Mouse (Mus musculus) gastrocnemius, postnatal 10 days (tissue): Measurements from ENCODE around the gene H2afz. TPM values are rescaled to one million over a fixed set of nuclear protein-coding genes. Genes with fewer than 3 reads are reported as not detected.
"Not testable (repeated sequence)": the region's sequence is repeated elsewhere in the genome, so short reads cannot be mapped to it uniquely, and the experiment has no call there.

ENCODE experiments used
- DNase-seq: peaks from one replicate; pipeline ENCODE4 v3.0.0; 2021; ENCODE audit warnings: mixed read lengths
- long read RNA-seq, 2 experiments: library from polyadenylated mRNA; stranded (forward); transcript quantifications; one replicate each; pipeline ENCODE4 v2.0.0; 2021
- total RNA-seq, 2 experiments: library from RNA; stranded (reverse); gene quantifications; 2 replicates each; pipeline ENCODE4 v1.2.3; 2021

H2afz gene
- 100 to 1,000 TPM; 136 to 144 TPM for total RNA-seq
- long read RNA-seq, experiment 1, transcript H2afz-201 (5 exons, 1,069 nt) = major isoform, 137 of 144 reads
- long read RNA-seq, experiment 1, partial matches to known transcripts = 2 of 144 reads
- long read RNA-seq, experiment 1, other reads (novel, unspliced or antisense) = 5 of 144 reads
- long read RNA-seq, experiment 2, transcript H2afz-201 (5 exons, 1,069 nt) = major isoform, 135 of 145 reads
- long read RNA-seq, experiment 2, partial matches to known transcripts = 8 of 145 reads
- long read RNA-seq, experiment 2, other reads (novel, unspliced or antisense) = 1 of 145 reads

DNA sequence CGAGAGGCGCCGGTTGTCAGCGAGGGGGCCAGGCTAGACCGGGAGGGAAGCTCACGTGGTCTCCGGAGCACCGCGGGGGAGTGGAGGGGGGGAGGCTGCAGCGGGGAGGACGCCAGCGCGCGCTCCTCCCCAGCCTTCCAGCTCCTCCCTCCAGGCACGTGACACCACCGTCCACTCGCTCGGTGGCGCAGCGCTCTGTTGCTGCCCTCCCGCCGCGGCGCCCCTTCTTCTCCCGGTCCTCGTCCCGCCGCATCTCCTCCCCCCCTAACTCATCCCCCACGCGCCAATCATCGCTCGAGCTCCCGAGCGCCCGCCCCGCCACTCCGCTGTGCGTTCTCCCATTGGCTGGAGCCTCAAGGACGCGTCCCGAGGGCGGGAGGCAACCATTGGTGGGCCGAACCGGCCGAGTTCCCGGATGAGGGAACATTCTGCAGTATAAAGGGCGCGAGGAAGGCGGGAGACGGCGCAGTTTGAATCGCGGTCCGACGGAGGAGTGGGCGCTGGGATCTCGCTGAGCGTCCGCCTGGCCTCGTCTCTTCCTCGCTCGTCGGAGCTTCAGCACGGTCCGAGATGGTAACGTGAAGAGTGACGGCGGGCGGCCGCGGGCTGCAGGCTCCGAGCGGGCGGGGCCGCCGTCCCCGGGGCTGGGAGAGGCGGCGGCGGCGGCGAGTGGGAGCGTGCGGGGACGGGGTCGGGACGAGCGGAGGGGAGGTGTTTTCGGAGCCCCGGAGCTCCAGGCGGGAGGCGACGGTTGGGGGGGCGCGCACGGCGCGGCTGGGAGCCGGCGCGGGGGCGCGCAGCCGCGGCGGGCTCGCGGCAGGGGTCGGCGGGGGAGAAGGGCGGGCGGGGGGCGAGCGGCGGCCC, at the start of gene H2afz:
Gene H2afz (plus strand): TSS at position 364 of the 864 bp plus-strand sequence.
- DNase-seq = peak; percentile 97

- no peak for DNase-seq
These were observed 45.6 kb upstream of the H2afz start for GRCm38 (mm10) chr3:137818713-137819112.

- no peak for DNase-seq
These were observed 43.4 kb upstream of the H2afz start for GRCm38 (mm10) chr3:137820688-137821467.

DNA sequence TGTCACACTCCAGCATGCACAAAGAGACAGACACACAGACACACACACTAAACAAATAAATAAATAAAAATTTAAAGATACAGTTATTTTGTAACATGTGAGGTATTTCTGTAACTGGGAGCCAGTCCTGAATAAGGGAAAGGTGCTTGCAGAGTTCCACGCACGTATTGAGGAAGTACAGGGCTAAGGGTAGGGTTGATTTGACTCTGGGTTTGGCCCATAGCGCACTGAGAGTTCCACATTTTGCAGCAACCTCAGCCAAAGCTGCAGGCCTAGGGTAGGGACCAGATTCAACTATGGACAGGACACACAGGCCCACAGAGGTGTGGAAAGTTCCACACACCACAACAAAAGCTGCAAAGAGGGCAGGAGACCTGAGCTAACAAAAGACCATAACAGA, 41.0 kb upstream of the H2afz start:
- no peak for DNase-seq

- no peak for DNase-seq
These were observed 36.6 kb upstream of the H2afz start for GRCm38 (mm10) chr3:137827678-137828077.

- DNase-seq = no peak
These were observed 33.1 kb upstream of the H2afz start for GRCm38 (mm10) chr3:137831156-137831555.

GRCm38 (mm10) chr3:137833128-137833527, 31.2 kb upstream of the H2afz start:
- DNase-seq = no peak

DNA sequence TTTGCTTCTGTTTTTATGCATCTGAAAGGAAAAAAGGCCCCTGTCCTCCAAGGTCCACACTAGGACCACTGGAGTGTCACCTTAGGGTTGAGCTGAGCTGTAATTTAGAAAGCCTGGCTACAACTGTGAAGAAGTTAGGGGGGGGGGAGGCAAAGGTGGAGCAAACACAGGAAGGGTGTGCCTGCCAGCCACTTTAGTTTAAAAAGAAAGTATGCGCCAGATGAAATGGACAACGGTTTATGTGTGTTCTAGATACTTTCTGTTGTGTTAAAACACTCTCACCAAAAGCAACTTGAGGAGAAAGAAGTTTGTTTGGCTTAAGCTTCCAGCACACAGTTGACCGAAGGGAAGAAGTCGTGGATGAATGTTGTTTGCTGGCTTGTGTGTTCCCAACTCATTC, 30.6 kb upstream of the H2afz start:
- no peak for DNase-seq

- DNase-seq = no peak
These were observed 27.7 kb upstream of the H2afz start for GRCm38 (mm10) chr3:137836543-137836942.

- DNase-seq = no peak
These were observed 26.1 kb upstream of the H2afz start for GRCm38 (mm10) chr3:137838160-137838559.

DNA sequence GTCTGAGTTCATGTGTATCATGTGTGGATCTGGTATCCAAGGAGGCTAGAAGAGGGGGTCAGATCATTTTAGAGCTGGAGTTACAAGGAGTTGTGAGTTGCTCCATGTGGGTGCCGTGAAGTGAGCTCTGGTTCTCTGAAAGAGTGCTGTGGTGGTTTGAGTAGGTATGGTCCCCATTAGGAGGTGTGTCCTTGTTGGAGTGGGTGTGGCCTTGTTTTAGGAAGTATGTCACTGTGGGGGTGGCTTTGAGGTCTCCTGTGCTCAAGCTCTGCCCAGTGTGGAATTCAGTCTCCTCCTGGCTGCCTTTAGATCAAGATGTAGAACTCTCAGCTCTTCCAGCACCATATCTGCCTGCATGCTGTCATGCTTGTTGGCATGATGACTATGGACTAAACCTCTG, 21.3 kb upstream of the H2afz start:
- no peak for DNase-seq

- no peak for DNase-seq
These were observed 20.0 kb upstream of the H2afz start for GRCm38 (mm10) chr3:137844263-137844662.

DNA sequence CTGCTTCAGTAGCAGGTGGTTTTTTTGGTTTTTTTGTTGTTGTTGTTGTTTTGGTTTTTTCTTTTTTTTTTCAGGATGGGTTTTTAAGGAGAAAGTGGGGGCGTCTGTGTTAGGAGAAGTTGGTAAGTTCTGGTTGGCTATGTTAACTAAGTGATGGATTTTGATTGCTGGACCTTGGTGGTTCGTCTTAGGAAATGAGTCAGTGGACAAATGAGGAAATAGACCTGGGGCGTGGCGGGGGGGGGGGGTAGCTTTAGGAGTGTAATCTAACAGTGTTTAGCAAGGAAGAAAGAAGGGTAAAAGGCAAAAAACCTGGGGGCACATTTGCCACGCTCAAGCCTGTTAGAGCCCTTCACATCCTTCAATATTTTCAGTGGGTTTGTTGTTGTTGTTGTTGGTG, 17.7 kb upstream of the H2afz start:
- DNase-seq = no peak

DNA sequence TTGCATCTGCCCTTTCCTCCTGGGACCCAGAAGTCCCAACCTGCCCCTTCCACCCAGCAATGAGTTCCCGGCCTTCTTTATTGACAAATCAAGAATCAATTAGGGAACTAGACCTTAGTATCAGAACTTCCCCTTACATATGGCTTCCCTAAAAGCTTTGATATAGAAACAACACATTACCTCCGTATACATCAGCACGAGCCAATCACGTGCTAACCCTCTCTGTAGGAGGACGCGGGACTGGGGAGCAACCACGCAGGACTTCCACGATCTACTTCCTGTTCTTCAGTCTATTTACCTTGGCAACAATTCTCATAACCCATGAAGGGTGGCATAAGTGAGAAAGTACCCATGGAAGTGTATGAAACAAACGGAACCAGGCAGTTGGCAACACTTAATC, 15.9 kb upstream of the H2afz start:
- DNase-seq = no peak

- DNase-seq = no peak
These were observed 14.6 kb upstream of the H2afz start for GRCm38 (mm10) chr3:137849697-137850096.

GRCm38 (mm10) chr3:137851196-137851595, 13.1 kb upstream of the H2afz start:
- DNase-seq = no peak

- DNase-seq = not testable (repeated sequence)
These were observed 11.3 kb upstream of the H2afz start for GRCm38 (mm10) chr3:137853011-137853410.

- no peak for DNase-seq
These were observed 9.0 kb upstream of the H2afz start for GRCm38 (mm10) chr3:137855328-137855727.

DNA sequence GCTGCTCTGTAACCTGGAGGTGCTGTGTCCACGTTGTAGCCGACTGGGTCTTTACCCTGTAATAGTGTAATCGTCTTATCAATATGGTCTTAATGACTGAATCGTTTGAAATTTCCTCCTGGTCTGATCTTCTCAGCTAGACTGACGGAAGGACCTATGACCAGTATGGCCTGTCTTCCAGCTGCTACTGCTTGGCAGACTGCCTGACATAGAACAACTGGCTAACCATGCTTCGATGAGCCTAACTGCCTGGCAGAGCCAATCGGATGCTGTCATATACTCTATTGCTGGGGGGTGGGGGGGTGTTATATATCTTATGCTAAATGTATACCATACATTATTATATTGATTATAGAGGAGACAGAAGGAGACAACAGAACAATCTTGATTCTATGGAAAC, 8.2 kb upstream of the H2afz start:
- no peak for DNase-seq

- no peak for DNase-seq
These were observed 3.7 kb upstream of the H2afz start for GRCm38 (mm10) chr3:137860394-137861170.

GRCm38 (mm10) chr3:137861436-137861835, 2.9 kb upstream of the H2afz start:
- DNase-seq = no peak

DNA sequence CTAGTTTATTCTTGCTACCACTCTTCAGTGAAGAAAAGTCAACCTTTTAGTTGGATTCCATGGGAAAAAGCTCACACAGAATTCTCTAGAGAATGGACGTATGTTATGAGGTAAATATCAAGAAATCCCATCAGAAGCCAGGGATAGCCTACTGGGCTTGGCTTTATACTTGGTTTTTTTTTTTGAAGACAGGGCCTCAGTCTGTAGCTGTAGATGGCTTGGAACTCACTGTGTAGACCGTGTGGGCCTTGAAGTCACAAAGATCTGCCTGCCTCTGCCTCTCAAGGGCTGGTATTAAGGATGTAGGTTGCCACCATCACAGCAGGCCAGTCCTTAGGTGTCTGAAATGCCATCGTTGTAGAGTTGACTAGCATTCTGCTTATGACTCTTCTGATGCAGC, 1.7 kb upstream of the H2afz start:
- DNase-seq = no peak
